Comparison of ENCODE assay signal across 14 mouse cellular contexts in the genomic region with DNA sequence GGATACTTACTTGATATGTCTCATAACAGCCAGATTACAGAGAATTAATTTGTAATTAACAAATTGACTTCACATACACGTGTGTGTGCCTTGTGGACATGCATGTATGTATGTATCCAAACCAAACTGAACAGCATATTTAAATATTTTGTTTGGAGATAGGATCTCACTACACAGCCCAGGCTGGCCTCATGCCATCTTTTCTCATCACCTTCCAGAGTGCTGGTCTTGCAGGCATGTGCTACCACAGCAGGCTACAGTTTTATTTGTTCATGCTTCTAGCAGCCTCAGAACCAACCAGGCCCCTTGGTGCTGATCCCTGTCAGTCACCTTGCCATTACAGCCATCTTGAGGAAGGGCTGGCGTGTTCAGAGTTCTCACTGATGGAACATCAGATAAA.
"Had no signal": no experiment of that assay in that cellular context is flagged by ENCODE, and none has a peak within 500 bp of the region (broad histone marks: within the 10 kb centered on the region; RNA-seq: fewer than 3 reads in every experiment).

No protein-coding gene starts in this region.

- H3K9ac ChIP-seq: liver, embryonic 13.5 days; neural tube, embryonic 12.5 days; neural tube, embryonic 15.5 days had no signal

- H3K36me3 ChIP-seq: liver, embryonic 13.5 days; neural tube, embryonic 12.5 days; neural tube, embryonic 15.5 days had no signal

- H3K4me1 ChIP-seq: liver, embryonic 13.5 days had no signal

- DNase-seq: kidney, adult 18-20 months; kidney, adult 9 months; kidney, postnatal 14 days; kidney, postnatal 4 days; liver, embryonic 13.5 days; lung, adult 2 months; lung, postnatal 4 days; midbrain, embryonic 14.5 days; right cerebral cortex, adult 18-20 months; right cerebral cortex, postnatal 14 days; right cerebral cortex, postnatal 4 days had no signal

- H3K27me3 ChIP-seq: liver, embryonic 13.5 days; neural tube, embryonic 12.5 days; neural tube, embryonic 15.5 days had no signal

- H3K9me3 ChIP-seq: liver, embryonic 13.5 days; neural tube, embryonic 12.5 days; neural tube, embryonic 15.5 days had no signal

- H3K4me2 ChIP-seq: liver, embryonic 13.5 days; midbrain, embryonic 11.5 days; neural tube, embryonic 12.5 days; neural tube, embryonic 15.5 days had no signal

- H3K4me3 ChIP-seq: liver, embryonic 13.5 days; neural tube, embryonic 12.5 days; neural tube, embryonic 15.5 days had no signal

- H3K27ac ChIP-seq: liver, embryonic 13.5 days; neural tube, embryonic 12.5 days; neural tube, embryonic 15.5 days had no signal
